Mouse (Mus musculus) B cell, adult 2 months (primary cell): Measurements from ENCODE around the gene Chd2.
"Not testable (repeated sequence)": the region's sequence is repeated elsewhere in the genome, so short reads cannot be mapped to it uniquely, and the experiment has no call there.

Experiments
- DNase-seq, 2 experiments: peaks; one replicate each; pipeline ENCODE4 v3.0.0; 2022

Chd2 gene

GRCm38 (mm10) chr7:73519060-73519796, 22.4 kb downstream of the Chd2 start:
- DNase-seq, result no peak

GRCm38 (mm10) chr7:73518373-73518980, 23.2 kb downstream of the Chd2 start:
- DNase-seq, result not testable (repeated sequence)

GRCm38 (mm10) chr7:73517432-73518054, 24.1 kb downstream of the Chd2 start:
- no peak for DNase-seq

DNA sequence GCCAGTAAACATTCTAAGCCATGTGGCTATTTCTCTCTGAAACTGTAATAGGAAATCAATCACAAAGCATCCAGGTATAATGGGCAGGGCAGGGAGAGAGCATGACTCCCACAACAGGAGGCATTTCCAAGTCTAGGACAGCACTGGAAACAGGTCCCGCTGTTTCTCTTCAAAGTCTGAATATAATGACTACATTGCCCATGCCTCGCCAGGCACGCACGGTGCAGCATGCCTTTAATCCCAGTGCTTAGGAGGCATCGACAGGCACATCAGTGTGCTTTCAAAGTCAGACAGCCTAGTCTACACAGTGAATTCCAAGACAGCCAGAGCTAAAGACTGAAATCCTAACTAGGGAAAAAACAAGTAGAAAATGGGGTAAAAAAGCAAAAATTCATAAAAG, 24.8 kb downstream of the Chd2 start:
- DNase-seq, result no peak

DNA sequence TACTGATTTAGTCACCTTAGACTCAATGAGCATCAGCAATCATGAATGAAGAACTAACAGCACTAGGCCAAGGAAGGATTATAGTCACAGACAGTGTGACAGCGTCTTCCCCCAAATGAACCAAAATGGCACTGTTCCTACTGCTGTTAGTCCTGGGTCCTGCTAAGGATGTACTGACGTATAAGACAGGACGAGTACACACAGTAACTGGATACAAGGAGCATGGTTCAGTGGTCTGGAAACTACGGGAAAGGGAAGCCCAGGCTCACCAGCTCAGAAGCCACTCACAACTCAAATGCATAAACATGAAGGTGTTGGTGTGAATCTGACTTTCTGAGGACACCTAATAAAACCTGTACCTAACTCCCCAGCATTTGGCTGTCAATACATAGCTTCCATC, 27.1 kb downstream of the Chd2 start:
- no peak for DNase-seq

GRCm38 (mm10) chr7:73512422-73512821, 29.2 kb downstream of the Chd2 start:
- DNase-seq, result no peak

DNA sequence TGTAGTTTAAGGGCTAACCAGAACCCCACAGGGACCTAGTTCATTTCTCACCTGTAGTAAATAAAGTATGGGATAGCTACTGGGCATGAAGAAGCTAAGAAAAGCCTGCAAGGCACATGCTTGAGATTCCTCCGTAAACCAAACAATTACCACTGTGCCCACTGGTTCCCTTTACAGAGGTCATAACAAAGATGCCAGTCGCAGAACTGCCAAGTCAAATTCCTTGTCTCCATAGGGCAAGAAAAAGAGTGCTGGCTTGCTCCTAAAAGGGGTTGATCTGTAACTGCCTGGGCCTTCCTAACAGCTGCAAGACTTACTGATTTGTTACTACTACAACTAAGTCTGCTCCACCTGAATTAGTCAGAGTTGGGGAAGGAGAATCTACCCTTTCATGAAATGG, 32.9 kb downstream of the Chd2 start:
- no peak for DNase-seq

- no peak for DNase-seq
These were observed 34.1 kb downstream of the Chd2 start for GRCm38 (mm10) chr7:73507491-73507890.

GRCm38 (mm10) chr7:73506852-73507251, 34.8 kb downstream of the Chd2 start:
- peak in 1 of 2 experiments; percentile 15 for DNase-seq

DNA sequence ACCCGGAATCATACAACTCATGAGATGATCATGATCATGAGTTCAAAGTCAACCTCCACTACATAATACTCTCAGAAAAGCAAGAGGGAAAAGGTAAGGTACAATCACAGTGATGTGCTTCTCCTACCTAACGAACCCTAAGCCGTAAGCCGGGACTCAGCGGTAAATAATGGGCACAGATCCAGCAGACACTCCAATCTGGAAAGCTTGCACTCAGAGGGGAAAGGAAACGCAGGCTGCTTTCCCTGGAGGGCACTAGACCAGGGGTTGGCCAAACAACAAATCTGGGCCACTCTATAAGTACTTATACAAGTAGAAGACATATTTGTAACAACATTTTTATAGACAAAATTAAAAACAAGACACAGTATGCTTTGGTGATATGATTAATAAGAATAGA, 36.4 kb downstream of the Chd2 start:
- DNase-seq, result no peak

DNA sequence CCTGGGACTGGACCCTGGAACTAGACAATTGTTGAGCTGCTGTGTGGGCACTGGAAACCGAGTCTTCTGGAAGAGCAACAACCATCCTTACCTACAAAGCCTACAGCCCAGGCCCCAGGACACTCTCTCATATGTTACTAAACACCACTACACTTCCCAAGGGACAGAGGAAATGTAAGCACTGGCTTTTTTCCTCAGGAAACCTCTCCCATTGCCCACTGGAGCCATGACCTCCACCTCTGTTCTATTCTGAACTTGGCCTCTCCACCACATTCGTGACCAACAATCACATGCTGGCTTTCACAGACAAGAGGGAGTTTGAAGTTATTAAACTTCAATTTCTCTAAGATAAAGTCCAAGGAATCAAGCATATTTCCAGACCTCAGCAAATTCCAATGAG, 43.4 kb downstream of the Chd2 start:
- DNase-seq, result no peak

- DNase-seq, result no peak
These were observed 52.4 kb downstream of the Chd2 start for GRCm38 (mm10) chr7:73489261-73489660.

DNA sequence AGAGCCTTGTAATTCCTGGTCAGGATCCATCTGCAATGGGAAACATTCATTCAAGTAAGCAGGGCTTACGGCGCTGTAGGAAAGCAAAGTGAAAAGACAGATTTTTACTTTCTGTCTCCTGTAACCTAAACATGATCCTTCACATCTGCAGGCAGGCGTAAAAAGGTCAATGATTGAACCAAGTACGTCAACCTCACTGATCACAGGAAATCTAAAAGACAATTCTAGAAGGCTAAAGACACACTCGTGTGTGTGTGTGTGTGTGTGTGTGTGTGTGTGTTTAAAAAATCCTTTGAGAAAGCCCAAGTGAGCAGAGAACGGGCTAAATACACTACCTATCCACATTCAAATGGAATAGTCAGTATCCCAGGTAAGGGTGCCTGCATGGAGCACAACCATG, 60.5 kb downstream of the Chd2 start:
- DNase-seq, result no peak

- DNase-seq, result no peak
These were observed 62.1 kb downstream of the Chd2 start for GRCm38 (mm10) chr7:73479506-73479905.

GRCm38 (mm10) chr7:73478157-73479058, 63.2 kb downstream of the Chd2 start:
- no peak for DNase-seq

GRCm38 (mm10) chr7:73467741-73468140, 73.9 kb downstream of the Chd2 start:
- no peak for DNase-seq

DNA sequence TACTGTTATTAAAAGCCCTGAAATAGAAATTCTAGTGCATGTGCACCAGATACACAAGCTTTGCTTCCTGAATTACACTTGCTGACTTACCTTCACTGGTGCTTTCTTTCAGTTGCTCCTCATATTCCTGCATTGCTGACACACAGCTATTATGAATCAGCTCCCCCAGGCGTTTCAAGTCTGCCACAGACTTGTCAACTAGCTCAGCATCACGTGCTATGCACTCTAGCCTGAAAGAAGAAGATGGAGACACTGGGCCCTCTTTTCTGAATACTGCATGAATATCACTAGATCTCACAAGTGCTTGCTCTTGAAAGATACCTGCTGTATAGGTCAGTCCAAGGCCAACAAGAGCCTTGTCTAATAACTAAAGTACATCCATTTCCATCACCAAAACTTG, 78.1 kb downstream of the Chd2 start:
- no peak for DNase-seq

DNA sequence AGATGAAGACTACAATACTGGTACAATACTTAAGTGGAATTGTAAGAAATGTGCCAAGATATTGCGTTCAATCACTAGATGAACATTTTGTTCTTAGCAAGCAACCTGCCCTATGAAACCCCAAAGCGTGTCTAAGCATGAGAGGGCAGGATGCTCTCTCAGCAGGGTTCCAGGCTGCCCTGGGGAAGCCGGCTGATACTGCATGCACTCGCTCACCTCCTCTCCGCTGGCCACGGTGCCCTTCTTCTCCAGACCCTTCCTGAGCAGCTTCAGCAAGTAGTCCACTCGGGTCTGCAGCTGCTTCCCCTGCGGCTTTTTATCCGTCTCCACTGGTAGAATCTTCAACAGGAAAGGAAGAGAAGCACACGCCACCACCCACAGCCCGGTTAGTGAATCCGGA, 87.5 kb downstream of the Chd2 start:
- DNase-seq, result no peak

DNA sequence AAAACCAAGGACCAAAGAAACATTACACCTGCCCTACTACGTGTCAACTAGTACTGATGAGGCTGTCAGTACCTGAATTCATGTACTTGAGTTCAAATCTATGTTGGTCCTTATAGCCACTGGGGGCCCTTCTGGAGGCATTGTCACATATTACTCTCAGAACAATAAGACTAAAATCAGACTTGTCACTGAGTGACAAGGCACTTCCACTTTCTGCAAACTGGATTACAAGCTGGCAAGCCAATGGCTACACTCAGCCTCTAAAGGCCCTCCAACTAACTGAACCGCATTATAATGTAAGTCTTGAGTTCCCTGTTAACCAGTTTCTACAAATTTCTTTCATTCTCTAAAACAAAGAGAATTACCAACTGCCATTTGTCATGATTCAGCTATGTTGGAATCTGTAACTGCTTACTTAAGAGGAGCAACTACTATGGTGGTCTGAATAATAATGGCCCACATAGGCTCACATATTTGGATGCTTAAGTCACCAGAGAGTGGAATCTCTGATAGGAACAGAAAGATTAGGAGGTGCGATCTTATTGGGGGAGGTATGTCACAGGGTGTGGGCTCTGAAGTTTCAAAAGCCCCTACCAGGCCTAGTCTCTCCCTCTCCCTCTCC, 89.3 kb downstream of the Chd2 start:
- no peak for DNase-seq

DNA sequence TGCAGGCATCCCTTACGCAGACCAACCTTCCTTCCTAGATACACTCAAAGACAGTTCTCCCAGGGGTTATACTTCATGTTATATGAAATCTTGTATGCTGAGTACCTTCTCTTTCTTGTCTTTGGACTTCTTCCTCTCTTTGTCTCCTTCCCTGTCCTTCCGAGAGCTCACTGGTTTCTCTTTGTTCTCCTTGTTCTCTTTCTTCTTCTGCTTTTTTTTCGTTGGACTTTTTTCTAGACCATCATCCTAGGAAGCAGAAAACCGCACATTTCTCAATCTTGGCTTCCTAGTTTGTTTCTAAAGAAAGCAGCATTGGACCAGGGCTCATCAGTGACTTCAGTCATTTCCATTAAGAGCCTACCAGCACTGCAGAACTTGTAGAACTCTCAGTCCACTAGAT, 90.0 kb downstream of the Chd2 start:
- DNase-seq, result no peak

- no peak for DNase-seq
These were observed 99.4 kb downstream of the Chd2 start for GRCm38 (mm10) chr7:73442246-73442645.

- no peak for DNase-seq
These were observed 99.8 kb downstream of the Chd2 start for GRCm38 (mm10) chr7:73441802-73442201.

DNA sequence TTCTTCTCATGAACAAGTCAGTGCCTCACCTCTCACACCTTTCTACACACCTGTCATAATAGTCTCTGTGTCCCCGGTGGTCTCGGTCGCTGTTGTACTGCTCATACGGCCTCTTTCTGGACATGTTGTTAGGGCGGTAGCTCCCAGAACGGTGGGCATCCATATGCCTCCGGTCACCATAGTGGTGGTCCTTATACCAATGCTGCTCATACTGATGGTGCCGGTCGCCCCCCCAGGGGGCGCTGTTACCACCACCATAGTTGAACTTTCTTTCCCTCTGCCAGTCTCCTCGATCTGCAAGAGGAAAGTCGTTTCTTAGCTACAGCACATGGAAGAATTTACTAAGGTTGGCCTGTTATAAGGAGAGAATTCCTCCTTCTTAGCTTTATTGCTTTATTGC, 105.9 kb downstream of the Chd2 start:
- peak; percentile 53 to 55 for DNase-seq
